Mouse (Mus musculus) myocyte (in vitro differentiated cells): ENCODE measurements at regions not wholly inside any gene's neighbourhood (a gene's known extent, or its start where the extent isn't known, plus 50 kb on each side); places are given as distances from the start of the nearest gene placed in this dataset.

Source experiments
- E2F4 ChIP-seq: IDR thresholded peaks from one replicate; pipeline ENCODE4 v1.6.1; 2011; ENCODE audit warnings: mild to moderate bottlenecking, control low read depth, moderate library complexity; ENCODE audit not compliant: insufficient read depth
- MAX ChIP-seq: IDR thresholded peaks from one replicate; pipeline ENCODE4 v1.6.1; 2011; ENCODE audit warnings: low read depth, mild to moderate bottlenecking, control low read depth
- MYOD1 ChIP-seq, 3 experiments: IDR thresholded peaks; one replicate each; pipeline ENCODE4 v1.6.1; 2011; ENCODE audit warnings: control low read depth in 2 of 3, low read depth in 2 of 3, mild to moderate bottlenecking in 2 of 3, moderate library complexity in 1 of 3; ENCODE audit not compliant: insufficient read length in 2 of 3, control insufficient read depth in 1 of 3
- POLR2A ChIP-seq: IDR thresholded peaks from one replicate; pipeline ENCODE4 v1.6.1; 2011; ENCODE audit warnings: low read depth, mild to moderate bottlenecking, control low read depth, moderate library complexity; ENCODE audit not compliant: insufficient read length
- POLR2AphosphoS2 ChIP-seq: IDR thresholded peaks from one replicate; pipeline ENCODE4 v1.6.1; 2011; ENCODE audit warnings: low read depth, control low read depth; ENCODE audit not compliant: insufficient read length
- USF1 ChIP-seq: IDR thresholded peaks from one replicate; pipeline ENCODE4 v1.6.1; 2011; ENCODE audit warnings: low read depth, mild to moderate bottlenecking, control low read depth, moderate library complexity

GRCm38 (mm10) chr3:156210827-156211226 is 350.8 kb upstream of the Negr1 start:
- TF ChIP-seq MYOD1 (IDR thresholded peaks at IDR 0.05; ENCODE audit: control insufficient read depth in 1 of 3, insufficient read length in 2 of 3, low read depth in 2 of 3) (no peak), USF1 (no peak), E2F4 (no peak), POLR2A (no peak), MAX (no peak), POLR2AphosphoS2 (no peak)
